Mouse (Mus musculus): ENCODE results near the gene Nrap.

The Nrap gene

GRCm38 (mm10) chr19:56294654-56295399 lies 95.0 kb downstream of the Nrap start:
- peak; percentile 9 to 58 for DNase-seq

- no peak for DNase-seq
Measured at GRCm38 (mm10) chr19:56292335-56292734, 97.5 kb downstream of the Nrap start.

DNA sequence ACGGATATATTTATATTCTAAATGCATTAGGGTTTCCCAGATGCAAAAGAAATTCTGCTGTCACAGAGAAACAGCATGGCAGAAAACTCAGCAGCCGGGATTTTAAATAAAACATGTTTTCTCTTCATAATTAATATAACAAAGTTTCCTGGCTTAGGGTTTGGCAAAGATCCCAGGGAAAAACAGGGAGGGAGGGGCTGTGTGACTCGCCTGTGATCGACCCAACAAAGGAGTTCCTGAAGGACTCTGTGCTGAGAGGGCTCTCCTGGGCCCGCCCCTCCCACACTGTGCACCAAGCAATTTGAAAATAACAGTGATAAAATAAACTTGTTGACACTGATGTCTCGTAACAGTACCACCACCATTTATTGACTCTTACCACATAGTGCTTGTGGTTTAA lies 97.9 kb downstream of the Nrap start:
- DNase-seq = no peak

DNA sequence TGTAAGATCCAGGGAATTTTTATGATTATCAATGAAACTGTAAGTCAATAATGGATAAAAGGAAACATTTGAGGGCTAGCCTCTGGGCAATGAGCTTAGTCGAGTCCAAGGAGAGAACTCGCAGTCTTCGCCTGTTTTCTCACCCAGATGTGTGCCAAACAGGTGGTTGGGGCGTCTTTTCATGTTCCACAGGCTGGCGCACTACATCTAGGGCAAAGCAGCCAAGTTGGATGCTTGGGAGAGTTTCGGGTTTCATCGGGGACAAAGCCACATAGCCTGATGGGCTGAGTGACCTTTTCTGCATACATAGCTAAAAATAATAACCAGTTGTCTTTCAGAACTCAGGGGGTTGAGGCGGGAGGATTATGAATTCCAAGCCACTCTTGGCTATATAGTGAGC lies 100.2 kb downstream of the Nrap start:
- DNase-seq = no peak

DNA sequence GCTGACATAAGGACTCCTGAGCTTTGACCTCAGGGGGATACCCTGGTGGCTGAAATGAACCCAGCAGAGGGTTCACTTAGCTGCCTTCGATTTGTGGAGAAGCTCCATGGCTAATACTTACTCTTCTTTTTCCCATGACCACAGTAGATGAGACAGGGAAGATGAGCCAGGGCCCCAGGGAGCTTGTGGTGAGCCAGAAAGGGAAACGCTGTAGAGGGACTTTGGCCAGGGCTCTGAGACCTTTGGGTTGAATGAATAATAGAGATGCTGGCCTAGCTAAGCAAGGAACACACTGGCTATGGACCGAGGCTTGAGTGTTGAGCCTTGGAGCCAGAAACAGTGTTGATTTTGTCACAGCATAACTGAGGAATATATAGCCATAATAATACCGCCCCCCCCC lies 101.4 kb downstream of the Nrap start:
- no peak for DNase-seq

DNA sequence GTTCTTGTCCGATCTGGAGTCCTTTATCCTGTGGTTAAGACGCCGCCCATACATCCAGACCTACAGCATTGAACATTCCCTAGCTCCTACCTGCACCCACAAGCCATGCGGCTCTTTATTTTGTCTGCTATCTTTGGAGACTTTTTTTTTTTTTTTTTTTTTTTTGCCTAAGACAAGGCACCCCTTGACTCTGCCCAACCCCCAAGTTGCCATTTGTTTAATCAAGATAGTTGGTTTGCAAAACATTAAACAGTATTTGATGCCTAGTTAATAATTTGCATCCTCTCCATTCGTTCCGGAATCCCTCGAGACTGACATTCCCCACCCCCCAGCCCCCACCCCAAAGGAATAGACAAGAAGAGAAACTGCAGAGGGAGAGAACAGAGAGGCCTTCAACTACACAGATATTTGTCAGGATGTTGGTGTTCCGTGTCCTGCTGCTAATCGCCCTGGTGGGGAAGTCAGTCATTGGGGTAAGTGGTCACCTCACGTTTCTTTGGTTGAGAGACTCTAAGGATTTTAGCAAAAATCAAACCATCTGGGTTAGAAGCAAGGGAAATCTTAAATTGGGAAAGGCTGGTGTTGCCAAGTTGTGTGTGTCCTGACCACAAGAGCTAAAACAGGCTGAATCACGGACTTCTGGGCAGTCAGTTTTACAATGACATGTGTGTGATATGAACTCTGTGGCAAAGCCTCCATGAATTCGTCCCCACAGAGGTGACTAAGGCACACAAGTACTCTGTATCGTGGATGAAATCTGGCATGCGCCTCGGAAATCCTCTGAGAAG lies 102.1 kb downstream of the Nrap start:
- no peak for DNase-seq

DNA sequence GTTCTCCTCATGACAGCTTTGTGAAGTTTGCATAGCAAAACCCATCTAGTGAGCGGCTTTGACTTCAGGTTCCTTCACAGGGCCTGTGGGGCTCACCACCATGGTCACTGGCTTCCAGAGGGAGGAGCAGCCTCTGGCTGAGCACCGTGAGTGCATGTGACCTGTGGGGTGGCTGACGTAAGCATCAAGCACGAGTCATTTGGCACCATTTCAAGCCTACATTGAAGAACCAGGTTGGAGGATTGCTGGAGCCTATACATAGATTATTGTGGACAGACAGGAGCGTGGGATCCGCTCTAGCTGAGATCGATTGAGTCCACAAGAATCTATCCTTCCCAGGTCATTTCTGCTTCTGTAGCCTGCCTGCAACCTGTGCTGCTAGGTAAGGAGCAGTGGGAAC lies 103.0 kb downstream of the Nrap start, which contains the start of gene Habp2:
Habp2 (plus strand) TSS at position 272 of the 400 bp plus-strand sequence.
- DNase-seq = no peak

DNA sequence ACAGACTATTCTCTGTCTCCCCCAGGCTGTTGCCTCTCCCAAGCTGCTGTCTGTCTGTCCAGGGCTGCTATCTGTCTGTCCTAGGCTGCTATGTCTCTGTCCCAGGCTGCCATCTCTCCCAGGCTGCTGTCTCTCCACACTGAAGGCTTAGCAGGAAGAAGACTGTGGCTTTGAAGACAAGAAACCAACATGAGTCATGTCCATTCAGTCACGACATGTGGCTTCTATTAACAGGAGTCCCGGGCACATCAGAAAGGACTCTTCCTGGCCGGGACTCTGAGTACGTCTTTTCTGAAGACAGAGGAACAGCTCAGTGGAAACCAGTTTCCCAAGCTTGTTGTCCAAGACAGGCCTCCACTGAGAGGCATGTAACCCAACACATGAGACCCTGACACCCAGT lies 104.6 kb downstream of the Nrap start:
- no peak for DNase-seq

DNA sequence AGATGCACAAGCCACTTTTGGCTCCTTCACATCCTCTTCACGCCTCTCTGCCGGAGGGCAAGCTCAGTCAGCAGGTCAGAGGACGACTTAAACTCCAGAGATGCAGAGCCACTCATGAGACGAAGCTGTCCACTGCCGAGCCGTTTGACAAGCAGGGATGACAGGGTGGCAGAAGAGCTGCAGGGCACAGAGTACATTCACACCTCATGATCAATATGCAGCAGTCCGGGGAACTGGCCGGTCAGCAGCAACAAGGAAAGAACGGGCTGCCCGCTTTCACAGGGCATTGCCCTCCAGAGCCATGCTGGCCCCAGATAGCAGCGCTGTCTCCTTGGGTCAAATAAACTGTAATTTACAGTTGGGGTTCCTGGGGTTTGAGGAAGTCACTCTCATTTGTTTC lies 111.5 kb downstream of the Nrap start:
- no peak for DNase-seq

DNA sequence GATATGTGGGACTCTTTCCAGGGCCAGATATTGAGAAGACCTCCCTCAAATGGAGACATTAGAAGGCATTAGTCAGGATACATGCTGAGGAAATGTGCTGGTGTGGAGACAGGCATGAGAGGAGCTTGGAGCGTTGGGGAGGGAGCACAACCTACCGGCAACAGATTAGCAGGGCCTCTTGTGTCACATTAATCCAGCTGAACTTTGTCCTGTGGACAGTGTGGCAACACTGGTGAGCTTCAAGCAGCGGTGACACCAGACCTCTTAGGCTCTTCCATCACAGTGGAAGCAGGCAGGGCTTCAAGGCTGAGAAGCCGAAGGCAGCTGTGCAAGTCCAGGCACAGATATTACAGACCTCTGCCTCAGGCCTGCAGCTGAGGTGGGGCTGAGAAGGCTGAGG lies 111.9 kb downstream of the Nrap start:
- no peak for DNase-seq

DNA sequence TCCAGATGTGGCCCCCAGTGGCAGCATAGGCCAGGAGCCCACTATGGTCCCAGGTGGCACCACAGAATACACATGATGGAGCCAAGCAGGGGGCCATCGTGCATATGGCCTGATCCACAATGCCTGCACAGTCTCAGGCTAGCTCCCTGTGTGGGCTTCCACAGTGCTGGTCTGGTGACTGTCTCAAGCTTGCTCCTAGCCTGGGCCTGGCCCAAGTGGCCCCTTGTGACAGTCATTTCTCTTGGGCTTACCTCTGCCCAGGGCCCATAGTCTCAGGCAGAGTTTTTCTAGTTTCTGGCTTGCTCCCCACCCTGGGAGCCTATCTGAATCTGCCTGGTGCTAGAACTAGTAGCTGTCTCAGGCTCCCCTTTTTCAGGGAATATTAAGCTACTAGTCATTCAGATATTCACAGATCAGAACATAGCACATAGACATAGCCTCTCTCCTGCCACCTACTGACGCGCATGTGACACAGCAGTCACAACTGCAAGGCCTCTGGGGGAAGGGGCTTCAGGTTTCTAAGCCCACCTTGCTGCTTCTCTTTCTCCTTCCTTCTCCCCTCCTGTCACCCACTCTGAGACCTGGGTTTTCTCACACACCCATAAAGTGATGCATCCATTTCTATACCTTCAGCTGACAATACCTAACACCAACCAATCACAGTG lies 112.6 kb downstream of the Nrap start:
- DNase-seq = no peak

GRCm38 (mm10) chr19:56272081-56272480 lies 117.8 kb downstream of the Nrap start:
- DNase-seq = no peak

Data from spleen, adult 18-20 months (tissue).